Mouse (Mus musculus): ENCODE data around the gene Mfng. TPM values are rescaled to one million over a fixed set of nuclear protein-coding genes. Genes with fewer than 3 reads are reported as not detected.

Mfng gene
- polyA plus RNA-seq (2012; rRNA removed) = 4.8 and 6.4 TPM in 2 replicates

GRCm38 (mm10) chr15:78773290-78773729, at the start of gene Mfng:
Gene Mfng, minus strand, starts transcription at chr15:78773475.

DNA sequence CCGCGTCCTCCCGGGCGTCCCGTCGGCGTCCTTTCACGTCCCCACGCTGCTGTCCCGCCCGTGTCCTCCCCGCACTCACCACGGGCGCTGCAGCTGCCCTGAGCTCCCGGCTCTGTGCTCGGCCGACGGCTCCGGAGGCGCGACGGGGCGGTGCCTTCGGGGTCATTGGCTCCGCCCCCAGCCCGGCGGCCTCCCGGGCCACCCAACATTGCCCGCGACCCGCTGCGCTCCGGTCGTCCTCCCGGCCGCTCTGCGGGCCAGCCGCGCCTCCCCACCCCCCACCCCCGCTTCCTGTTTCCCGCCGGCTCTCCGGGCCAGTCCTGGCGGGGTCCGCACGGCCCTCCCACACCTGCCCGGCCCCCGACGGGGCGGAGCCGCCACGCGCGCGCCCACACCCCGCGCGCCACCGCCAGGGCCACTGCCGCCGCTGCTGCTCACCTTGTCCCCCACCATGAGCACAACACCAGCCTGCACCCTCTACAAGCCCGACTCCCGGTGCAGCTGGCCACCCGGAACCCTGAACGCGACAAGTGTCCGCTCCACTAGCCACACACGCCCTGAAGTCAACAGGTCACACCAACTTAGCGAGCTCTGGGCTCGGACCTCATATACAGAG, 29.6 kb upstream of the Mfng start, which contains the start of gene Card10:
Card10 (minus strand) TSS at position 267 of the 616 bp plus-strand sequence.

GRCm38 (mm10) chr15:78718290-78719250, 54.7 kb downstream of the Mfng start, which contains the start of gene Elfn2:
Gene Elfn2, minus strand, starts transcription at chr15:78718771.

Other genes starting within 250 kb of the Mfng start
- 19.0 and 21.3 TPM in 2 replicates for gene C1qtnf6, start 242.1 kb downstream of the Mfng start, polyA plus RNA-seq (2012; rRNA removed)
- gene Sstr3, start 228.8 kb downstream of the Mfng start, polyA plus RNA-seq (2012; rRNA removed) = 0.11 and 0.17 TPM in 2 replicates
- gene Rac2, start 200.7 kb downstream of the Mfng start, polyA plus RNA-seq (2012; rRNA removed) = 19.9 and 28.7 TPM in 2 replicates
- gene Cyth4, start 176.4 kb downstream of the Mfng start, polyA plus RNA-seq (2012; rRNA removed) = 5.4 and 7.4 TPM in 2 replicates
- gene Elfn2, start 54.7 kb downstream of the Mfng start, polyA plus RNA-seq (2012; rRNA removed) = 0.09 and 0.11 TPM in 2 replicates
- gene Card10, start 29.6 kb upstream of the Mfng start, polyA plus RNA-seq (2012; rRNA removed) = 17.4 and 21.5 TPM in 2 replicates
- 95.3 and 99.7 TPM in 2 replicates for gene Cdc42ep1, start 69.1 kb upstream of the Mfng start, polyA plus RNA-seq (2012; rRNA removed)
- 1,065 and 1,817 TPM in 2 replicates for gene Lgals2, start 82.1 kb upstream of the Mfng start, polyA plus RNA-seq (2012; rRNA removed)
- gene Gga1, start 103.7 kb upstream of the Mfng start, polyA plus RNA-seq (2012; rRNA removed) = 70.1 and 87.7 TPM in 2 replicates
- gene Gm49510, start 126.2 kb upstream of the Mfng start, polyA plus RNA-seq (2012; rRNA removed) = 0.04 and 0.13 TPM in 2 replicates
- gene Sh3bp1, start 126.3 kb upstream of the Mfng start, polyA plus RNA-seq (2012; rRNA removed) = 84.9 and 94.6 TPM in 2 replicates
- 4.0 and 6.7 TPM in 2 replicates for gene Pdxp, start 140.4 kb upstream of the Mfng start, polyA plus RNA-seq (2012; rRNA removed)
- 167 and 196 TPM in 2 replicates for gene Lgals1, start 153.2 kb upstream of the Mfng start, polyA plus RNA-seq (2012; rRNA removed)
- gene Nol12, start 161.5 kb upstream of the Mfng start, polyA plus RNA-seq (2012; rRNA removed) = 8.0 and 11.5 TPM in 2 replicates
- gene Triobp, start 174.2 kb upstream of the Mfng start, polyA plus RNA-seq (2012; rRNA removed) = 33.4 and 42.2 TPM in 2 replicates